Mouse (Mus musculus): ENCODE results near the gene Cacnb3. TPM values are rescaled to one million over a fixed set of nuclear protein-coding genes. Genes with fewer than 3 reads are reported as not detected.
A peak's percentile ranks its signal among the peaks of the same experiment; 100 is the strongest.
"Not testable (repeated sequence)": the region's sequence is repeated elsewhere in the genome, so short reads cannot be mapped to it uniquely, and the experiment has no call there.

Gene Cacnb3
- polyA plus RNA-seq (2012; rRNA removed): 20.2 and 21.7 TPM in 2 replicates

GRCm38 (mm10) chr15:98630540-98630939 is at the start of gene Cacnb3:
Cacnb3 (plus strand) TSS chr15:98630840.
- WGBS: 57% methylated on average over 4 of the region's 4 CpGs
- Histone ChIP-seq H3K27me3 (replicated peaks; ENCODE audit: control insufficient read depth, insufficient read depth, low read length) (0 out of 2 replicates have a peak, but pooled peaks cover under 1% of the 10 kb centered on the region), H3K27ac (ENCODE audit: insufficient read depth, low read depth, low read length) (no peak within 1 kb of the TSS)

GRCm38 (mm10) chr15:98582410-98582809 is 48.2 kb upstream of the Cacnb3 start:
- H3K27me3 ChIP-seq (replicated peaks; ENCODE audit: control insufficient read depth, insufficient read depth, low read length): no peaks in the 10 kb centered on the region
- H3K4me3 ChIP-seq (ENCODE audit: insufficient read depth, low read depth, low read length): no peak overlapping the region
- TF ChIP-seq CTCF (conservative IDR thresholded peaks at IDR 0.05; ENCODE audit: insufficient read depth, insufficient read length, low read depth, low read length): no peak
- no peak for TF ChIP-seq POLR2A (IDR thresholded peaks at IDR 0.05; ENCODE audit: low read depth, low read length)
- 31% methylated on average over 8 of the region's 8 CpGs for WGBS
- DNase-seq: peak; percentile 72
- H3K4me1 ChIP-seq (ENCODE audit: control insufficient read depth, insufficient read depth, low read length): peaks cover 11% of the 10 kb centered on the region; the same call in 1 of the 2 replicates
- H3K36me3 ChIP-seq (ENCODE audit: control insufficient read depth, insufficient read depth, low read length): no peaks in the 10 kb centered on the region
- no peak overlapping the region for H3K27ac ChIP-seq (ENCODE audit: insufficient read depth, low read depth, low read length)

More at GRCm38 (mm10) chr15:98630540-98630939, at the start of gene Cacnb3:
- DNase-seq: no peak
- no peaks in the 10 kb centered on the region for H3K36me3 ChIP-seq (ENCODE audit: control insufficient read depth, insufficient read depth, low read length)
- peak within 1 kb of the TSS; percentile 27; the same call in 1 of the 2 replicates for H3K4me3 ChIP-seq (ENCODE audit: insufficient read depth, low read depth, low read length)
- no peaks in the 10 kb centered on the region for H3K4me1 ChIP-seq (ENCODE audit: control insufficient read depth, insufficient read depth, low read length)
- TF ChIP-seq POLR2A (IDR thresholded peaks at IDR 0.05; ENCODE audit: low read depth, low read length) (no peak), CTCF (conservative IDR thresholded peaks at IDR 0.05; ENCODE audit: insufficient read depth, insufficient read length, low read depth, low read length) (no peak)

GRCm38 (mm10) chr15:98582996-98583395 is 47.6 kb upstream of the Cacnb3 start:
- WGBS: 79% methylated on average over 8 of the region's 8 CpGs
- H3K36me3 ChIP-seq (ENCODE audit: control insufficient read depth, insufficient read depth, low read length): no peaks in the 10 kb centered on the region
- no peaks in the 10 kb centered on the region for H3K27me3 ChIP-seq (replicated peaks; ENCODE audit: control insufficient read depth, insufficient read depth, low read length)
- H3K27ac ChIP-seq (ENCODE audit: insufficient read depth, low read depth, low read length): no peak overlapping the region
- peaks cover 11% of the 10 kb centered on the region; the same call in 1 of the 2 replicates for H3K4me1 ChIP-seq (ENCODE audit: control insufficient read depth, insufficient read depth, low read length)
- no peak for DNase-seq
- TF ChIP-seq CTCF (conservative IDR thresholded peaks at IDR 0.05; ENCODE audit: insufficient read depth, insufficient read length, low read depth, low read length) (no peak), POLR2A (IDR thresholded peaks at IDR 0.05; ENCODE audit: low read depth, low read length) (no peak)
- no peak overlapping the region for H3K4me3 ChIP-seq (ENCODE audit: insufficient read depth, low read depth, low read length)

GRCm38 (mm10) chr15:98585421-98585820 is 45.2 kb upstream of the Cacnb3 start:
- peak overlapping the region; percentile 91 for H3K27ac ChIP-seq (ENCODE audit: insufficient read depth, low read depth, low read length)
- no peaks in the 10 kb centered on the region for H3K36me3 ChIP-seq (ENCODE audit: control insufficient read depth, insufficient read depth, low read length)
- DNase-seq: peak; percentile 72
- no peak overlapping the region for H3K4me3 ChIP-seq (ENCODE audit: insufficient read depth, low read depth, low read length)
- 39% methylated on average over 7 of the region's 7 CpGs for WGBS
- no peaks in the 10 kb centered on the region for H3K27me3 ChIP-seq (replicated peaks; ENCODE audit: control insufficient read depth, insufficient read depth, low read length)
- TF ChIP-seq CTCF (conservative IDR thresholded peaks at IDR 0.05; ENCODE audit: insufficient read depth, insufficient read length, low read depth, low read length) (no peak), POLR2A (IDR thresholded peaks at IDR 0.05; ENCODE audit: low read depth, low read length) (no peak)
- peaks cover 11% of the 10 kb centered on the region; the same call in 1 of the 2 replicates for H3K4me1 ChIP-seq (ENCODE audit: control insufficient read depth, insufficient read depth, low read length)

GRCm38 (mm10) chr15:98586141-98586540 is 44.5 kb upstream of the Cacnb3 start:
- peaks cover 11% of the 10 kb centered on the region; the same call in 1 of the 2 replicates for H3K4me1 ChIP-seq (ENCODE audit: control insufficient read depth, insufficient read depth, low read length)
- H3K36me3 ChIP-seq (ENCODE audit: control insufficient read depth, insufficient read depth, low read length); H3K4me3 ChIP-seq (ENCODE audit: insufficient read depth, low read depth, low read length); H3K27me3 ChIP-seq (replicated peaks; ENCODE audit: control insufficient read depth, insufficient read depth, low read length); DNase-seq: not testable (repeated sequence)
- WGBS: 78% methylated on average over 9 of the region's 9 CpGs
- peak overlapping the region; percentile 91 for H3K27ac ChIP-seq (ENCODE audit: insufficient read depth, low read depth, low read length)

GRCm38 (mm10) chr15:98587751-98588150 is 42.9 kb upstream of the Cacnb3 start:
- DNase-seq: no peak
- Histone ChIP-seq H3K4me3 (ENCODE audit: insufficient read depth, low read depth, low read length) (no peak overlapping the region), H3K36me3 (ENCODE audit: control insufficient read depth, insufficient read depth, low read length) (no peaks in the 10 kb centered on the region), H3K27me3 (replicated peaks; ENCODE audit: control insufficient read depth, insufficient read depth, low read length) (no peaks in the 10 kb centered on the region), H3K4me1 (ENCODE audit: control insufficient read depth, insufficient read depth, low read length) (peaks cover 8% of the 10 kb centered on the region; the same call in 1 of the 2 replicates), H3K27ac (ENCODE audit: insufficient read depth, low read depth, low read length) (no peak overlapping the region)
- WGBS: 83% methylated on average over 11 of the region's 11 CpGs
- no peak for TF ChIP-seq POLR2A (IDR thresholded peaks at IDR 0.05; ENCODE audit: low read depth, low read length)
- no peak for TF ChIP-seq CTCF (conservative IDR thresholded peaks at IDR 0.05; ENCODE audit: insufficient read depth, insufficient read length, low read depth, low read length)

- Histone ChIP-seq H3K4me3 (ENCODE audit: insufficient read depth, low read depth, low read length) (no peak overlapping the region), H3K36me3 (ENCODE audit: control insufficient read depth, insufficient read depth, low read length) (peaks cover 5% of the 10 kb centered on the region; the same call in 1 of the 2 replicates), H3K27me3 (replicated peaks; ENCODE audit: control insufficient read depth, insufficient read depth, low read length) (no peaks in the 10 kb centered on the region), H3K4me1 (ENCODE audit: control insufficient read depth, insufficient read depth, low read length) (peaks cover 7% of the 10 kb centered on the region; the same call in 1 of the 2 replicates), H3K27ac (ENCODE audit: insufficient read depth, low read depth, low read length) (no peak overlapping the region)
- TF ChIP-seq POLR2A (IDR thresholded peaks at IDR 0.05; ENCODE audit: low read depth, low read length) (no peak), CTCF (conservative IDR thresholded peaks at IDR 0.05; ENCODE audit: insufficient read depth, insufficient read length, low read depth, low read length) (no peak)
- 66% methylated on average over 7 of the region's 7 CpGs for WGBS
- no peak for DNase-seq
Measured at GRCm38 (mm10) chr15:98589640-98590336, 40.9 kb upstream of the Cacnb3 start.
